Mouse (Mus musculus) G1E (cell line): ENCODE results near the gene Gpr160. TPM values are rescaled to one million over a fixed set of nuclear protein-coding genes. Genes with fewer than 3 reads are reported as not detected.

Experiments
- ATAC-seq: 2 replicates; pipeline ENCODE4 v1.8.0; 2016; ENCODE audit warnings: mild to moderate bottlenecking; ENCODE audit not compliant: insufficient number of reproducible peaks, poor library complexity, low FRiP score, severe bottlenecking; ENCODE audit errors: extremely low read depth
- DNase-seq: peaks from one replicate; pipeline ENCODE4 v3.0.0; 2012; ENCODE audit warnings: low spot score
- H3K27me3 ChIP-seq: 2 replicates; pipeline ENCODE4 v1.6.1; 2012; ENCODE audit warnings: mild to moderate bottlenecking, low read length, inconsistent platforms; ENCODE audit not compliant: insufficient read depth
- H3K36me3 ChIP-seq: replicated peaks from 2 replicates; pipeline ENCODE3; 2012; ENCODE audit warnings: mild to moderate bottlenecking, inconsistent platforms
- H3K4me1 ChIP-seq: 2 replicates; pipeline ENCODE4 v1.6.1; 2012; ENCODE audit warnings: low read depth, low read length, inconsistent platforms, mixed read lengths; ENCODE audit not compliant: insufficient read depth
- H3K4me3 ChIP-seq: 2 replicates; pipeline ENCODE4 v1.5.1; 2012; ENCODE audit warnings: low read depth, mild to moderate bottlenecking, inconsistent platforms, low read length, moderate library complexity, mixed read lengths
- H3K9me3 ChIP-seq: replicated peaks from 2 replicates; pipeline ENCODE4 v1.6.1; 2012; ENCODE audit warnings: inconsistent platforms
- CTCF ChIP-seq: IDR thresholded peaks from 2 replicates; pipeline ENCODE4 v1.5.1; 2012; ENCODE audit warnings: low read depth, low read length, inconsistent platforms, mixed read lengths
- GATA1 ChIP-seq: IDR thresholded peaks from 2 replicates; pipeline ENCODE4 v1.6.1; 2012; ENCODE audit warnings: borderline replicate concordance, low read length, inconsistent platforms, mixed read lengths
- GATA2 ChIP-seq: IDR thresholded peaks from 2 replicates; pipeline ENCODE4 v1.6.1; 2012; ENCODE audit warnings: low read depth, low read length, inconsistent platforms, borderline replicate concordance
- POLR2AphosphoS5 ChIP-seq: IDR thresholded peaks from 2 replicates; pipeline ENCODE4 v1.6.1; 2012; ENCODE audit warnings: low read depth, low read length, inconsistent platforms; ENCODE audit not compliant: insufficient replicate concordance
- TAL1 ChIP-seq: conservative IDR thresholded peaks from 2 replicates; pipeline ENCODE4 v1.6.1; 2012; ENCODE audit warnings: low read depth, low read length, inconsistent platforms, mixed read lengths
- polyA plus RNA-seq: library from polyadenylated mRNA; stranded (reverse); fragments of >175 nt; gene quantifications from 2 replicates; pipeline ENCODE4 v1.2.3, GENCODE M21; 2012
- total RNA-seq, 2 experiments: library from RNA; stranded (forward) in 1 of 2; stranded (reverse) in 1 of 2; fragments of 200-1000 nt in 1 of 2; fragments of >200 nt in 1 of 2; fragmentation: Nextera tagmentation in 1 of 2; gene quantifications; 2 replicates each; pipeline ENCODE4 v1.2.3; 2014 to 2017

Gene Gpr160
- total and polyA plus RNA-seq, 3 experiments = 0.33 TPM; not detected in 2

- Histone ChIP-seq H3K4me1 (no peaks in the 10 kb centered on the region), H3K9me3 (peaks cover 5% of the 10 kb centered on the region), H3K27me3 (peaks cover 11% of the 10 kb centered on the region), H3K36me3 (peaks cover 6% of the 10 kb centered on the region), H3K4me3 (no peak overlapping the region)
- no peak for ATAC-seq
- TF ChIP-seq TAL1 (no peak), CTCF (no peak), GATA2 (no peak), POLR2AphosphoS5 (no peak), GATA1 (no peak)
- no peak for DNase-seq
These were observed 33.3 kb downstream of the Gpr160 start for GRCm38 (mm10) chr3:30889014-30889413.

GRCm38 (mm10) chr3:30896721-30897120, 41.0 kb downstream of the Gpr160 start:
- H3K4me3 ChIP-seq = no peak overlapping the region
- TF ChIP-seq TAL1 (no peak), CTCF (no peak), GATA2 (no peak), GATA1 (no peak), POLR2AphosphoS5 (no peak)

GRCm38 (mm10) chr3:30899407-30899806, 43.7 kb downstream of the Gpr160 start:
- Histone ChIP-seq H3K36me3 (peaks cover 76% of the 10 kb centered on the region), H3K9me3 (no peaks in the 10 kb centered on the region), H3K27me3 (no peaks in the 10 kb centered on the region), H3K4me1 (no peaks in the 10 kb centered on the region), H3K4me3 (no peak overlapping the region)
- ATAC-seq (no peak), DNase-seq (no peak)
- TF ChIP-seq POLR2AphosphoS5 = no peak

More at GRCm38 (mm10) chr3:30896721-30897120, 41.0 kb downstream of the Gpr160 start:
- no peaks in the 10 kb centered on the region for H3K27me3 ChIP-seq
- no peak for DNase-seq
- H3K36me3 ChIP-seq = peaks cover 63% of the 10 kb centered on the region
- no peaks in the 10 kb centered on the region for H3K9me3 ChIP-seq
- no peaks in the 10 kb centered on the region for H3K4me1 ChIP-seq
- no peak for ATAC-seq

GRCm38 (mm10) chr3:30904658-30905057, 48.9 kb downstream of the Gpr160 start:
- no peak for DNase-seq
- Histone ChIP-seq H3K36me3 (peaks cover 83% of the 10 kb centered on the region), H3K9me3 (no peaks in the 10 kb centered on the region), H3K4me1 (no peaks in the 10 kb centered on the region), H3K4me3 (no peak overlapping the region), H3K27me3 (no peaks in the 10 kb centered on the region)
- no peak for ATAC-seq
- no peak for TF ChIP-seq GATA2
- TF ChIP-seq CTCF = no peak
- TF ChIP-seq POLR2AphosphoS5 = no peak
- TF ChIP-seq TAL1 = no peak
- no peak for TF ChIP-seq GATA1

- ATAC-seq = no peak
These were observed 61.4 kb downstream of the Gpr160 start for GRCm38 (mm10) chr3:30917160-30917559.

GRCm38 (mm10) chr3:30927664-30928063, 71.9 kb downstream of the Gpr160 start:
- no peak for ATAC-seq
- TF ChIP-seq POLR2AphosphoS5 = no peak
- TF ChIP-seq GATA2 = no peak
- TF ChIP-seq TAL1 = no peak
- no peak for TF ChIP-seq GATA1
- TF ChIP-seq CTCF = no peak
- Histone ChIP-seq H3K4me3 (no peak overlapping the region), H3K4me1 (no peaks in the 10 kb centered on the region), H3K27me3 (no peaks in the 10 kb centered on the region), H3K9me3 (no peaks in the 10 kb centered on the region), H3K36me3 (peaks cover 53% of the 10 kb centered on the region)
- DNase-seq = no peak

More at GRCm38 (mm10) chr3:30917160-30917559, 61.4 kb downstream of the Gpr160 start:
- H3K4me1 ChIP-seq = no peaks in the 10 kb centered on the region
- H3K27me3 ChIP-seq = no peaks in the 10 kb centered on the region
- no peak for TF ChIP-seq GATA1
- no peak for TF ChIP-seq CTCF
- TF ChIP-seq POLR2AphosphoS5 = no peak
- TF ChIP-seq TAL1 = no peak
- no peak for TF ChIP-seq GATA2
- no peak overlapping the region for H3K4me3 ChIP-seq
- no peaks in the 10 kb centered on the region for H3K9me3 ChIP-seq
- peaks cover 79% of the 10 kb centered on the region for H3K36me3 ChIP-seq
- no peak for DNase-seq
